Mouse (Mus musculus) right cerebral cortex, postnatal 10 days (tissue): ENCODE data around the gene Birc3.
"Not testable (repeated sequence)": the region's sequence is repeated elsewhere in the genome, so short reads cannot be mapped to it uniquely, and the experiment has no call there.

Experiments
- DNase-seq, 2 experiments: peaks; one replicate each; pipeline ENCODE4 v3.0.0; 2021; ENCODE audit warnings: low spot score in 2 of 2

The Birc3 gene

GRCm38 (mm10) chr9:7872775-7873439, at the start of gene Birc3:
Gene Birc3 (minus strand): TSS chr9:7873186.
- peak; percentile 26 to 28 for DNase-seq

- DNase-seq = no peak
These were observed 41.9 kb upstream of the Birc3 start for GRCm38 (mm10) chr9:7914925-7915324.

- peak; percentile 39 to 51 for DNase-seq
These were observed 41.5 kb upstream of the Birc3 start for GRCm38 (mm10) chr9:7914487-7914886.

GRCm38 (mm10) chr9:7913953-7914352, 41.0 kb upstream of the Birc3 start:
- no peak for DNase-seq

GRCm38 (mm10) chr9:7907351-7907985, 34.5 kb upstream of the Birc3 start:
- no peak for DNase-seq

- DNase-seq = no peak
These were observed 33.6 kb upstream of the Birc3 start for GRCm38 (mm10) chr9:7906564-7906963.

GRCm38 (mm10) chr9:7903825-7904224, 30.8 kb upstream of the Birc3 start:
- no peak for DNase-seq

- DNase-seq = no peak
These were observed 30.3 kb upstream of the Birc3 start for GRCm38 (mm10) chr9:7903262-7903661.

- DNase-seq = no peak
These were observed 29.3 kb upstream of the Birc3 start for GRCm38 (mm10) chr9:7902311-7902710.

- no peak for DNase-seq
These were observed 28.0 kb upstream of the Birc3 start for GRCm38 (mm10) chr9:7900965-7901364.

GRCm38 (mm10) chr9:7897502-7897901, 24.5 kb upstream of the Birc3 start:
- peak; percentile 58 to 74 for DNase-seq

- not testable (repeated sequence) for DNase-seq
These were observed 18.8 kb upstream of the Birc3 start for GRCm38 (mm10) chr9:7891796-7892195.

GRCm38 (mm10) chr9:7891177-7891576, 18.2 kb upstream of the Birc3 start:
- no peak for DNase-seq

GRCm38 (mm10) chr9:7884346-7884745, 11.4 kb upstream of the Birc3 start:
- no peak for DNase-seq

- DNase-seq = no peak
These were observed 9.4 kb upstream of the Birc3 start for GRCm38 (mm10) chr9:7882304-7882865.

- no peak for DNase-seq
These were observed 675 bp upstream of the Birc3 start for GRCm38 (mm10) chr9:7873511-7874211.

GRCm38 (mm10) chr9:7872044-7872774, 777 bp downstream of the Birc3 start:
- DNase-seq = peak in 1 of 2 experiments; percentile 24

- DNase-seq = no peak
These were observed 1.5 kb downstream of the Birc3 start for GRCm38 (mm10) chr9:7871316-7872043.

GRCm38 (mm10) chr9:7870556-7871315, 2.2 kb downstream of the Birc3 start:
- no peak for DNase-seq

GRCm38 (mm10) chr9:7868838-7869491, 4.0 kb downstream of the Birc3 start:
- DNase-seq = no peak
